Mouse (Mus musculus) forebrain, embryonic 16.5 days (tissue): Measurements from ENCODE around the gene Hdac4. TPM values are rescaled to one million over a fixed set of nuclear protein-coding genes. Genes with fewer than 3 reads are reported as not detected.

Source experiments
- ATAC-seq: fragments of 200-750 bp; cut with Nextera tagmentation; 2 replicates; pipeline ENCODE4 v1.8.0; 2017; ENCODE audit warnings: mild to moderate bottlenecking, moderate library complexity
- H3K27ac ChIP-seq: fragments of 300-500 bp; sonication (generic); 2 replicates; pipeline ENCODE4 v1.5.1; 2014; ENCODE audit warnings: low read length, control low read depth
- H3K27me3 ChIP-seq: fragments of 300-500 bp; sonication (generic); replicated peaks from 2 replicates; pipeline ENCODE4 v1.6.1; 2014; ENCODE audit warnings: low read length; ENCODE audit not compliant: control insufficient read depth, insufficient read depth
- H3K36me3 ChIP-seq: fragments of 300-500 bp; sonication (generic); 2 replicates; pipeline ENCODE4 v1.6.1; 2014; ENCODE audit not compliant: control insufficient read depth, insufficient read depth
- H3K4me1 ChIP-seq: fragments of 300-500 bp; sonication (generic); replicated peaks from 2 replicates; pipeline ENCODE4 v1.6.1; 2014; ENCODE audit warnings: low read length; ENCODE audit not compliant: control insufficient read depth, insufficient read depth
- H3K4me2 ChIP-seq: fragments of 300-500 bp; sonication (generic); 2 replicates; pipeline ENCODE4 v1.6.1; 2014; ENCODE audit warnings: mild to moderate bottlenecking, low read length, control low read depth
- H3K4me3 ChIP-seq: fragments of 300-500 bp; sonication (generic); replicated peaks from 2 replicates; pipeline ENCODE4 v1.5.1; 2014; ENCODE audit warnings: mild to moderate bottlenecking, low read length, control low read depth
- H3K9ac ChIP-seq: fragments of 300-500 bp; sonication (generic); replicated peaks from 2 replicates; pipeline ENCODE4 v1.6.1; 2014; ENCODE audit warnings: low read depth, low read length, control low read depth
- H3K9me3 ChIP-seq: fragments of 300-500 bp; sonication (generic); 2 replicates; pipeline ENCODE4 v1.6.1; 2016; ENCODE audit warnings: low read length; ENCODE audit not compliant: control insufficient read depth
- WGBS: fragments of 180-500 bp; shearing (Covaris S2); extraction: QIAGEN DNeasy Blood & Tissue Kit; methylation state at CpG from one replicate; pipeline ENCODE4 v1.1.7; 2014; 5-methylcytosine and 5-hydroxymethylcytosine counted together
- polyA plus RNA-seq: library from polyadenylated mRNA; unstranded; fragments of >200 nt; fragmentation: Nextera tagmentation; extraction: Ambion mirVana; gene quantifications from 2 replicates; pipeline ENCODE4 v1.2.1, GENCODE M21; 2015

Gene Hdac4
- polyA plus RNA-seq, 1 experiment from 2014 or later, result 31.3 TPM

DNA sequence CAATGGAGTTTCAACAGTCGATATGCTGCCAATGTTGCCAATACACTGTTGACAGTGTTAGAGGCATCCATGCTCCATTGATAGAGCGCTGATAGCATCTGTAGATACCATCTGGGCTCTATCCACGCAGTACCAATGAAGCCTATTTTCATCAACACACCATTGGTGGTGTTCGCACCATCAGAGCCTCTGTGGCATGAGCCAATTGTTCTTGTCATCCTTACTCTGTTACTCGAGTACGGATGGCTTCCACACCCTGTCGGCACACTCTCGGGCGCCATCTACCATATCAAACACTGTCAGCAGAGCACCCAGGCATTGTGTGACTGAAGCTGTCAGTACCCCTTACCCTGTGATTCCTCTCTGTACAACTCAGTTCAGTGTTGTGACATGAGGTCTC, 271.9 kb downstream of the Hdac4 start:
- Histone ChIP-seq H3K36me3 (no peaks in the 10 kb centered on the region), H3K4me1 (no peaks in the 10 kb centered on the region), H3K9ac (no peak overlapping the region), H3K27ac (no peak overlapping the region), H3K4me3 (no peak overlapping the region), H3K9me3 (no peaks in the 10 kb centered on the region), H3K27me3 (no peaks in the 10 kb centered on the region), H3K4me2 (no peak overlapping the region)
- WGBS, result 85% methylated on average over 9 of the region's 9 CpGs
- ATAC-seq, result no peak

DNA sequence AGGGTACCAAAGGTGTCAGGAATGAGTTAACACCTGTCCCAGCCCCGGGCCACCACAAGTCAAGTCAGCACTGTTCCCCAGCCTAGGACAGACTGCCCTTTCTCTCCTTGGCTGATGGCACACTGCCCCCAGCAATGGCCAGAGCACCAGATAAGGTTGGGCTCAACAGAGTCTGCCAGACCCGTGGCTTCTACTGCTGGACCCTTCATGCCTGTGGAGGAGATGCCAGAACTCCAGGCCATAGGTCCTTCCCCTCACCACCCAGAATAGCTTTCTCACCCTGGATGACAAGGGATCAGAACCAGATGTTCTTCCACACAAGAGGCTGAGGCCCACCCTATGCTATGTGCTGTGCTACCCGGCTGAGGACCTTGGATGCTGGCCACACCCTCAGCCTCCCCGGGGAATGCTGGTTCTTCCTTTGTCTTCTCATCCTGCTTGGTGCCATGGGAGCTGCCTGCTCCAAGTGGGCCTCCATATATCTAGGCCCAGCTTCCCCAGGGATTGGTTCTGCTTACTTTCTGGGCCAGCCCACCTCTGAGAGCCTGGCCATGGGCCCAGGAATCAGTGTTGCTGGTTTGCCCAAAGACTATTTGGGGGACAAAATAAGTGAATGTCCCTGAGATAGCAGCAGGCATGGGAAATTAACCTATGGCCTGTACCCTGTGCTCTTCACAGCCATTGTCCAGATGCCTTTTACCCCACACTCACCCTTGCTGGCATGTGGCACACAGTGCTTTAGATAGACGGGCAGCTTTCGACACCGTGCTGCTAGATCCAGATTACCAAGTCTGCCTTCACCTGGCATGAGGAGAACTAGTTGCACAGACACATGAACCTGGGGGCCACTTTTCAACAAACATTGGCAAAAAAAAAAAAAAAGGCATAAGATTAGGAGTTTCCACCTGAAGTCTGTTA, 273.0 kb downstream of the Hdac4 start:
- Histone ChIP-seq H3K9ac (no peak overlapping the region), H3K4me3 (no peak overlapping the region), H3K4me2 (no peak overlapping the region), H3K27ac (no peak overlapping the region), H3K36me3 (no peaks in the 10 kb centered on the region), H3K9me3 (no peaks in the 10 kb centered on the region), H3K27me3 (no peaks in the 10 kb centered on the region), H3K4me1 (no peaks in the 10 kb centered on the region)
- WGBS, result 80% methylated on average over 7 of the region's 7 CpGs
- ATAC-seq, result no peak

DNA sequence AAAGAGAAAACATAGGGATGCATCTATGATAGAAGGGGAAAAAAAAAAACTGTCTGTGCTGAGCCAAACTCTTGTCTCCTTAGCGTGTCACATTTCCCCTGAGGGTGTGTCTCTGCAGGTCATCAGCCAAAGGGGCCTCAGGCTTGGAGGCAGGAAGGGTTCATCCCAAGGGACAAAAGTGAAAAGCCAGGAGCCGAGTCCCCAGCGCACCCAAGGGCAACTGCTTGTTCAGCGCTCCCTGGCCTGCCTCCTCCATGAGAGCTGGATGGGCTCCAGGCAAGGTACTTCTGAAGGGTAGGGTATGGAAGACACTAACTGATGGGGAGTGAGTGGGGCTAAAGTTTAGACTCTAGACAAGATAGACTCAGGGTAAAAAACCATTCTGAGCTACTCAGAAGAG, 273.8 kb downstream of the Hdac4 start:
- Histone ChIP-seq H3K27me3 (no peaks in the 10 kb centered on the region), H3K36me3 (no peaks in the 10 kb centered on the region), H3K27ac (no peak overlapping the region), H3K9me3 (no peaks in the 10 kb centered on the region), H3K9ac (no peak overlapping the region), H3K4me2 (no peak overlapping the region), H3K4me3 (no peak overlapping the region), H3K4me1 (no peaks in the 10 kb centered on the region)
- 84% methylated on average over 4 of the region's 4 CpGs for WGBS
- no peak for ATAC-seq

DNA sequence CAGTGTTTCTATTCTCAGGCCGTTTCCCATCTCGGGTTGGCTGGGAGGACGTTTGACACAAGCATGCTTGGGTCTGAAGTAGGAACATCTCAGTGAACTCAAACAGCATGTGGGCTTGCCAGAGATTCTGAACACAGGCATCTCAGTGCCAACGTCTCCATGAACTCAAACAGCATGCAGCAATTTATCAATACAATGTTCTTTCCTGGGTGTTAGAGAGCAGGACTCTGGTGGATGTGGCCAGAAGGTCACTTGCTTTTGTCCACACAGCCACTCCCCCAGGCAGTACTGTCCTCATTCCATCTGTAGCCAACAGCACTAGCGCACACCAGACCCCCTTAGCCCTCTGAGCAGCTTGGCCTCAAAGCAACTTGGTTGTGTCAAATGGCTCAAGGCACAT, 274.2 kb downstream of the Hdac4 start:
- Histone ChIP-seq H3K4me2 (no peak overlapping the region), H3K4me3 (no peak overlapping the region), H3K9ac (no peak overlapping the region), H3K36me3 (no peaks in the 10 kb centered on the region), H3K27ac (no peak overlapping the region), H3K4me1 (no peaks in the 10 kb centered on the region), H3K27me3 (no peaks in the 10 kb centered on the region), H3K9me3 (no peaks in the 10 kb centered on the region)
- ATAC-seq, result no peak
- 74% methylated on average over 5 of the region's 5 CpGs for WGBS

DNA sequence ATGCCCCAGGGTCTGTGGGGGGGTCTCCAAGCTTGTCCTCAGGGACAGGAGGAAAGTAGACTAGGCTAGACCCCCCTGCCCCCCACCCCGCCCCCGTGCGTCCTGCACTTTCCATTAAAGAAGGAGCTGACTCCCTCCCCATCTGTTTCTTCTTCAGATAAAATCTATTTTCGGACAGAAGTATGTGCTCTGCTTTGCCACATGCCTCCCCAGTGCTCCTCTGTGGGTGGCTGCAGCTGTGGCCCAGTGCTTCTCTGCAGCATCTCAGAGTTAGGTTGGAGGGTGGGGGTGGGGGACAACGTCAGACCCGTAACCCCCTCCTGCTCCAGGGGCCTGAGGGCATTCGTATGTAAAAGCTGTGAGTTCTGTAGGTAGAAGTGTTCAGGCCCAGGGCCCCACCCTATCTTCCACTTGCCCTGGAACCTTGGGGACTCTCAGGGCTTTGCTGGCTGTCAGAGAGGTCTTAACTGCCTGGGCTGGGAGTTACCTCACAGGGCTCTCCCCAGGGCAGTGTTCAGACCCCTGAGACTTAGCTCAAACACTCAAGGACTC, 275.4 kb downstream of the Hdac4 start:
- Histone ChIP-seq H3K9me3 (no peaks in the 10 kb centered on the region), H3K36me3 (no peaks in the 10 kb centered on the region), H3K27ac (no peak overlapping the region), H3K27me3 (no peaks in the 10 kb centered on the region), H3K4me2 (no peak overlapping the region), H3K4me3 (no peak overlapping the region), H3K4me1 (no peaks in the 10 kb centered on the region), H3K9ac (no peak overlapping the region)
- WGBS, result 54% methylated on average over 7 of the region's 7 CpGs
- ATAC-seq, result no peak

DNA sequence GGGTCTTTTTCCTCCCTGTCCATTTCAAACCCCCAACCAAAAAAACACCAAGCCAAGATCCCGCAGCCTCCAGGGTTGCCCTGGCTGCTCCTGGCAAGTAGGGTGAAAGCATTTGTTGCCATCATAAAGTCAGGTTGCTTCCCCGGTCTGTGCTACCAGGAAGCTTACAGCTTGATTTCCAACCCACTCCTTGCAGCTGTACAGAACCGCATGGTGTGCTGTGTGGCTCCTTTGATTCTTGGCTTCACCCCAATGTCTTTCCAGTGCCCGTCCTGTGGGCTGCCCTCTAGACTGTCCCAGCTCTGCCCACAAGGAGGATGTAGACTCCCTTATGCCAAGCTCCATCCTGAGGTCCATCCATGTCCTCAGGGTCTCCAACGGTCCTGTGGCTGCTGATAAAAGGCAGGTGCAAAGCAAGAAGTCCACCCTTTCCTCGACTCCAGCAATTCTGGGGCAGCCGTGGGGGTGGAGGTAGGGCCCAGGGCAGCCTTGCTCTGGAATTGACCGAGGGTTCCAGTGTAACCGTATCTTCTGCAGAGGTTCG, 277.2 kb downstream of the Hdac4 start:
- Histone ChIP-seq H3K4me1 (no peaks in the 10 kb centered on the region), H3K36me3 (no peaks in the 10 kb centered on the region), H3K9ac (no peak overlapping the region), H3K27me3 (no peaks in the 10 kb centered on the region), H3K9me3 (no peaks in the 10 kb centered on the region), H3K4me3 (no peak overlapping the region), H3K27ac (no peak overlapping the region), H3K4me2 (no peak overlapping the region)
- 86% methylated on average over 10 of the region's 10 CpGs for WGBS
- ATAC-seq, result no peak

DNA sequence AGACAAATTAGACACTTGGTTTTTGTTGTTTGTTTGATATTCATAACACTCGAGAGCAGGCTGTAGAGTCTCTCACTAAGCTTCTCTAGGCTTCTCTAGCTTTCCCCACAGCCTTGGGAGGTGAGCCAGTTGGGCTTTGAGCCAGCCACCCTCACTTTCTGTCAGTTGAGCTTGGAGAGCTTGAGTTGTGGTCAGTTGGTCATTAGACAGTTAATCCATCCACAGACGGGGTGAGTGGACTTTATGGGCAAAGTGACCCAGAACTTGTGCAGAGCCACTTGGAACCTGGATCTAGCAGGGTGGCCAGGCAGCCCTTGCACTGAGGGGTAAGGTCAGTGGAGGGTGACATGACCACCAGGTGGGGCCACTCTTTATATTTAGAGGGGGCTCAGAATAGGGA, 277.9 kb downstream of the Hdac4 start:
- 76% methylated on average over 2 of the region's 2 CpGs for WGBS
- no peak overlapping the region for H3K4me2 ChIP-seq
- ATAC-seq, result no peak
- H3K9me3 ChIP-seq, result no peaks in the 10 kb centered on the region
- H3K4me1 ChIP-seq, result no peaks in the 10 kb centered on the region
- no peaks in the 10 kb centered on the region for H3K36me3 ChIP-seq
- no peak overlapping the region for H3K4me3 ChIP-seq
- no peak overlapping the region for H3K9ac ChIP-seq
- no peak overlapping the region for H3K27ac ChIP-seq
- no peaks in the 10 kb centered on the region for H3K27me3 ChIP-seq

DNA sequence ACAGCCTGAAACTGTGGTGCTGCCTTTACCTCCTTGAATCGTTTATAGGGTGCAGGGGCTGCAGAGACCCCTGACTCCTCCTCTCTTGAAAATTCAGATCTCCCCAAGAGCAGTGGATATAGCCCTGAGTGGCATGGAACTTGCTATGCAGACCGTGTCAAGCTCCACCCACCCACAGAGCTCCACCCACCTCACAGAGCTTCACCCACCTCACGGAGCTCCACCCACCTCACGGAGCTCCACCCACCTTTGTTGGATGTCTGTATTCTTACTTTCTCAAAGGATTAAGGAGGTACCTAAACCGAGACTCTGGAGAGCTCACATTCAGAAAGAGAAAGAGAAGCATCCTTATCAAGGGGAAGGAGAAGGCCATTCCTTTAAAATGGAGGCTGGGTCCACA, 279.5 kb downstream of the Hdac4 start:
- Histone ChIP-seq H3K27me3 (no peaks in the 10 kb centered on the region), H3K4me1 (no peaks in the 10 kb centered on the region), H3K9ac (no peak overlapping the region), H3K4me3 (no peak overlapping the region), H3K27ac (no peak overlapping the region), H3K36me3 (no peaks in the 10 kb centered on the region), H3K9me3 (no peaks in the 10 kb centered on the region), H3K4me2 (no peak overlapping the region)
- 69% methylated on average over 5 of the region's 5 CpGs for WGBS
- ATAC-seq, result no peak

DNA sequence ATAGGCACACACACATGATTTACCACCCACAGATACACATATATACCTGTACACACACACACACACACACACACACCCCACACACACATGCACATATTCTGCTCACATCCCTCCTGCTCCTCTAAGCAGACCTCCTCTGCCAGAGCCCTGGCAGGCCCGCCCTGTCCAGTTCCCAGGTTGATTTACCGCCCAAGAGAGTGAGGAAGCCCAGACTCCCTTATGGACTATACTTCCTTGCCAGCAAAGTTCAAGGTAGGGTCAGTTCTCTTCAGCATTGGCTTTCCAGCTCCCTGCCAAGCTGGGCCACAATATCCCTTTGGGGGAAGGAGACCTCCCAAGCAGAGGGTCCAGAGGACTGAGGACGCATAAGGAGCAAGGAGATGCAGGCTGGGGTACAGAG, 280.9 kb downstream of the Hdac4 start:
- WGBS, result 78% methylated on average over 3 of the region's 3 CpGs
- Histone ChIP-seq H3K27me3 (no peaks in the 10 kb centered on the region), H3K27ac (no peak overlapping the region), H3K9me3 (no peaks in the 10 kb centered on the region), H3K4me1 (no peaks in the 10 kb centered on the region), H3K9ac (no peak overlapping the region), H3K4me3 (no peak overlapping the region), H3K36me3 (no peaks in the 10 kb centered on the region), H3K4me2 (no peak overlapping the region)
- ATAC-seq, result no peak
